Mouse (Mus musculus) hematopoietic multipotent progenitor cell, adult 10-12 weeks (in vitro differentiated cells): ENCODE results near the gene Npff. TPM values are rescaled to one million over a fixed set of nuclear protein-coding genes. Genes with fewer than 3 reads are reported as not detected.

Experiments used
- polyA plus RNA-seq: library from polyadenylated mRNA; stranded (reverse); fragments of >175 nt; gene quantifications from 2 replicates; pipeline ENCODE4 v1.2.3, GENCODE M21; 2012; ENCODE audit warnings: low replicate concordance

The Npff gene
- 3.1 and 5.3 TPM in 2 replicates for polyA plus RNA-seq

GRCm38 (mm10) chr15:102524892-102525485, at the start of gene Npff:
TSS of gene Npff (minus strand) at chr15:102524942.

GRCm38 (mm10) chr15:102517976-102518858, 6.5 kb downstream of the Npff start, which contains the start of gene Tarbp2:
TSS of gene Tarbp2 (plus strand) at chr15:102518192.

GRCm38 (mm10) chr15:102516728-102517404, 7.9 kb downstream of the Npff start, which contains the start of gene Map3k12:
TSS of gene Map3k12 (minus strand) at chr15:102517064.

GRCm38 (mm10) chr15:102503447-102503846, 21.3 kb downstream of the Npff start, which contains the start of gene Gm10337:
TSS of gene Gm10337 (plus strand) at chr15:102503722.

Other genes with a start within 250 kb of the Npff start
- gene Mfsd5, start 245.5 kb downstream of the Npff start, polyA plus RNA-seq, result 64.6 and 64.7 TPM in 2 replicates
- 2.9 and 6.9 TPM in 2 replicates for gene Espl1, start 228.7 kb downstream of the Npff start, polyA plus RNA-seq
- 15.0 and 71.0 TPM in 2 replicates for gene Pfdn5, start 198.8 kb downstream of the Npff start, polyA plus RNA-seq
- 20.9 and 82.7 TPM in 2 replicates for gene Myg1, start 193.2 kb downstream of the Npff start, polyA plus RNA-seq
- gene Aaas, start 174.2 kb downstream of the Npff start, polyA plus RNA-seq, result 28.1 and 59.8 TPM in 2 replicates
- not detected in 2 replicates for gene Sp7, start 157.8 kb downstream of the Npff start, polyA plus RNA-seq
- 11.4 and 48.9 TPM in 2 replicates for gene Sp1, start 118.8 kb downstream of the Npff start, polyA plus RNA-seq
- gene Amhr2, start 79.6 kb downstream of the Npff start, polyA plus RNA-seq, result 0.81 and 1.1 TPM in 2 replicates
- 110 and 542 TPM in 2 replicates for gene Prr13, start 65.9 kb downstream of the Npff start, polyA plus RNA-seq
- gene Pcbp2, start 54.4 kb downstream of the Npff start, polyA plus RNA-seq, result 125 and 498 TPM in 2 replicates
- not detected in 2 replicates for gene Gm10337, start 21.2 kb downstream of the Npff start, polyA plus RNA-seq
- gene Map3k12, start 7.9 kb downstream of the Npff start, polyA plus RNA-seq, result 1.7 and 3.3 TPM in 2 replicates
- 54.5 and 62.8 TPM in 2 replicates for gene Tarbp2, start 6.8 kb downstream of the Npff start, polyA plus RNA-seq
- not detected in 2 replicates for gene Gm28047, start 100.1 kb upstream of the Npff start, polyA plus RNA-seq
- gene Atf7, start 100.5 kb upstream of the Npff start, polyA plus RNA-seq, result 30.7 and 31.3 TPM in 2 replicates
- gene Atp5g2, start 147.4 kb upstream of the Npff start, polyA plus RNA-seq, result 17.5 and 184 TPM in 2 replicates
- 53.8 and 56.9 TPM in 2 replicates for gene Calcoco1, start 197.2 kb upstream of the Npff start, polyA plus RNA-seq